Mouse (Mus musculus) mammary gland, adult 2 months (tissue): ENCODE data around the gene Rorb. TPM values are rescaled to one million over a fixed set of nuclear protein-coding genes. Genes with fewer than 3 reads are reported as not detected.

Experiments
- polyA plus RNA-seq: library from polyadenylated mRNA; depleted of rRNA; stranded (reverse); fragments of >200 nt; gene quantifications from 2 replicates; pipeline ENCODE4 v1.2.3, GENCODE M21; 2012; ENCODE audit warnings: low replicate concordance; rRNA removed

Rorb gene
- 0.02 and 0.10 TPM in 2 replicates for polyA plus RNA-seq

DNA sequence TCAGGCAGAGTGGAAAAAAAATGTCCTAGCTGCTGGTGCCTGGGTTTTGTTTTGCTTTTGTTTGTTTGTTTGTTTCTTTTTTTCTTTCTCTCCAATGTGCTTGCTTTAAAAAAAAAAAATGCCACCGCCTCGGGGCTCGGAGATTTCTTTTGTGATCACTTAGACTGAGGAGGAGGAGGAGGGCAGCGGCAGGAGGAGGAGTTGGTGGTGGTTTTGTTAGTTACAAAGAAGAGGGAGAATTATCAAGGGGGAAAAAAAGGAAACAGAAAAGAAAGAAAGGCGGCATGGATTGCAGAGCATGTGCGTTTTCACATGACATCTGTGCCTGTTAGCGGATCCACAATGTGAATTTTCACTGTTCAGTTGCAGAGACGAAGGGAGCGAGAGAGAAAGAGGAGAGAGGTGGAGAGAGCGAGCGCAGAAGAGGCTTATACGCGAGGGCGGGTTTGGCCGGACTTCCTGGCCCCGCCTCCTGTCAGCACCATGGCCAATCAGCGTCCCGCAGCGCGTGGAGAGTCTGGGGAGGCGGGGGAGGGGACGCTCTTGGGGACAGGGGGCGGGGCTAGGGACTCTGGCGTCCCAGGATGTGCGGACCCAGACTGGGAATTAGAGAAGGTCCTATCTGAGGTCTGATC, at the start of gene Rorb:
Rorb (minus strand) TSS at position 404 of the 635 bp plus-strand sequence.

